Mouse (Mus musculus) erythroblast, embryonic 14.5 days (primary cell): ENCODE results near the gene Ifit1bl2.

Experiments used
- GATA1 ChIP-seq: IDR thresholded peaks from 2 replicates; pipeline ENCODE4 v1.6.1; 2012; ENCODE audit warnings: low read length, inconsistent platforms, mixed read lengths
- TAL1 ChIP-seq: IDR thresholded peaks from 3 replicates; pipeline ENCODE4 v1.6.1; 2012; ENCODE audit warnings: low read length, inconsistent platforms, mixed read lengths

DNA sequence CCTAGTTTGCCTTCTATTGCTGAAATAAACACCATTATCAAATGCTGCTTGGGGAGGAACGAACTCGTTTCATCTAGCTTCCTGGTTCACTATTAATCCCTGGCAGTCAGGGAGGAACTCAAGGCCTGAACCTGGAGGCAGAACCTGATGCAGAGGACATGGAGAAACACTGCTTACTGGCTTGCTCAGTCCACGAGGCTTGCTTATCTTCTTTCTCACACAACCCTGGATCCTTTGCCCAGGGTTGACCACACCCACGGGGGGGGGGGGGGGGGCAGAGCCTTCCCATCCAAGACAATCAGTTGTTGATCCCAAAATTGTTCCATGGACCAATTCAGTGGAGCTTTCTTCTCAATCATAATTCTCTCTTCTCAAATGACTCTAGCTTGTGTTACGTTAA is 22.2 kb upstream of the Ifit1bl2 start:
- TF ChIP-seq GATA1 = no peak
- no peak for TF ChIP-seq TAL1
